8 mouse cellular contexts compared by ENCODE assay signal in the genomic region with DNA sequence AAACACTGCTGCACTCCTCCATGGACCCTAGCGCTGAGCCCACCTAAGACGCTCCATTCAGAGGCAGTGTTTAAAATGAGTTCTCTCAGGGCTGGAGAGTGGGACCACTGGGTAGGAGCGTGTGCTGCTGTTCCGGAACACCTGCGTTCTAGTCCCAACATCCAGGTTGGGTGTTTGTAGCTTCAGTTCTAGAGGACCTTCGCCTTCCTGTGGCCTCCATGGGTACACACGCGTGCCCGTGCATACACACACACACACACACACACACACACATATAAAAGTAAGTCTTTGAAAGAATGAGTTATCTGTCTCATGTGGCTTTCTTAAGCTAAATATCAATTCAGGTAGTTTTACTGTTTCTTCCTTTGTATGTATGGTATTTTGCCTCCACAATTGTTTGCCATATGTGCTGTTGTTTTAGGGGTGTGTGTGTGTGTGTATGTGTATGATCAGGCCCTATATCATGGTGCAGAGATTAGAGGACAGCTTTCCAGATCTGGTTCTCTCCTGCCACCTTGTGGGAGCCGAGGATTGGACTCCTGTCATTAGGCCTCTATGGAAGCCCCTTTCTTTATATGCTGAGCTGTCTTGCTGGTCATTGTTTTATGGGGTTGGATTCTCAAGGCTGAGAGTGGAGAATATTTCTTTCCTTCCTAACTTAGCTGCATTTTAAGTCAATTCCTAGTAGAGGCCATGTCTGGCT. TPM values are rescaled to one million over a fixed set of nuclear protein-coding genes. Genes with fewer than 3 reads are reported as not detected.
DNase-seq lines count a peak whose midpoint lies in the region; ATAC-seq and TF ChIP-seq lines count a peak whose summit lies in the region.

No protein-coding gene starts in this region.

- no peak overlapping the region for H3K9ac ChIP-seq in hindbrain, embryonic 13.5 days
- no peak overlapping the region for H3K9ac ChIP-seq in midbrain, embryonic 14.5 days (replicated peaks; ENCODE audit: low read length)

- no peak for TF ChIP-seq POLR2A in embryonic fibroblast, embryonic 13.5 days (IDR thresholded peaks at IDR 0.05; ENCODE audit: low read depth, low read length)

- peak; percentile 95 for ATAC-seq in hindbrain, embryonic 13.5 days (ENCODE audit: low FRiP score)
- ATAC-seq in midbrain, embryonic 14.5 days (ENCODE audit: low FRiP score, low TSS enrichment), result peak; percentile 85

- H3K4me3 ChIP-seq in embryonic fibroblast, embryonic 13.5 days (ENCODE audit: insufficient read depth, low read length), result no peak overlapping the region
- H3K4me3 ChIP-seq in hindbrain, embryonic 13.5 days, result no peak overlapping the region
- no peak overlapping the region for H3K4me3 ChIP-seq in midbrain, embryonic 14.5 days (replicated peaks; ENCODE audit: low read depth, low read length)

- 90% methylated on average over 10 of the region's 10 CpGs for WGBS in hindbrain, embryonic 13.5 days
- WGBS in midbrain, embryonic 14.5 days, result 84% methylated on average over 10 of the region's 10 CpGs

- TF ChIP-seq CTCF in embryonic fibroblast, embryonic 13.5 days (IDR thresholded peaks at IDR 0.05; ENCODE audit: borderline replicate concordance, insufficient read depth, low read length), result 0 out of 2 replicates have a peak, but pooled peaks have one; percentile 5

- no peaks in the 10 kb centered on the region for H3K27me3 ChIP-seq in hindbrain, embryonic 13.5 days
- no peaks in the 10 kb centered on the region for H3K27me3 ChIP-seq in midbrain, embryonic 14.5 days (ENCODE audit: control insufficient read depth, insufficient read depth, low read length)

- DNase-seq in left cerebral cortex, adult 18-20 months (ENCODE audit: low spot score in 2 of 2), result peak; percentile 49 to 63
- no peak for DNase-seq in left cerebral cortex, adult 11 months (ENCODE audit: low spot score)
- DNase-seq in adrenal gland, adult 18-20 months (ENCODE audit: low spot score in 2 of 2), result peak; percentile 16 to 33
- DNase-seq in layer of hippocampus, postnatal 25 days (ENCODE audit: extremely low spot score in 1 of 2, low spot score in 1 of 2), result peak; percentile 34 to 73
- peak; percentile 89 for DNase-seq in midbrain, embryonic 14.5 days
- peak; percentile 27 to 69 for DNase-seq in thymus, postnatal 10 days (ENCODE audit: low spot score in 2 of 2)

- no peak overlapping the region for H3K27ac ChIP-seq in embryonic fibroblast, embryonic 13.5 days (ENCODE audit: insufficient read depth, low read length)
- no peak overlapping the region for H3K27ac ChIP-seq in hindbrain, embryonic 13.5 days
- no peak overlapping the region for H3K27ac ChIP-seq in midbrain, embryonic 14.5 days (replicated peaks; ENCODE audit: low read depth, low read length)

- no peaks in the 10 kb centered on the region for H3K9me3 ChIP-seq in hindbrain, embryonic 13.5 days
- H3K9me3 ChIP-seq in midbrain, embryonic 14.5 days (ENCODE audit: control insufficient read depth, low read length), result no peaks in the 10 kb centered on the region

- no peaks in the 10 kb centered on the region for H3K36me3 ChIP-seq in hindbrain, embryonic 13.5 days
- H3K36me3 ChIP-seq in midbrain, embryonic 14.5 days (ENCODE audit: control insufficient read depth, insufficient read depth, low read length), result no peaks in the 10 kb centered on the region

- H3K4me2 ChIP-seq in hindbrain, embryonic 13.5 days, result no peak overlapping the region
- H3K4me2 ChIP-seq in midbrain, embryonic 14.5 days (ENCODE audit: low read length), result no peak overlapping the region

- H3K4me1 ChIP-seq in embryonic fibroblast, embryonic 13.5 days (ENCODE audit: control insufficient read depth, insufficient read depth, low read length), result no peaks in the 10 kb centered on the region
- no peaks in the 10 kb centered on the region; the same call in 1 of the 2 replicates for H3K4me1 ChIP-seq in hindbrain, embryonic 13.5 days (replicated peaks)
- no peaks in the 10 kb centered on the region for H3K4me1 ChIP-seq in midbrain, embryonic 14.5 days (ENCODE audit: control insufficient read depth, insufficient read depth, low read length)

RNA-seq across cellular contexts. Expression of a gene that starts 49.0 kb away (rescaled TPM):
- 10 to 100 TPM; 11.8 to 14.7 TPM for total RNA-seq in left cerebral cortex, adult 18-20 months (2021)
- 1 to 10 TPM; 3.0 to 6.1 TPM for total RNA-seq in adrenal gland, adult 18-20 months (2021)
- polyA plus RNA-seq in embryonic fibroblast, embryonic 13.5 days (2011; ENCODE audit: insufficient read length, low read depth, missing spikeins), result 6.4 and 8.3 TPM in 2 replicates
- 5.1 and 6.7 TPM in 2 replicates for polyA plus RNA-seq in hindbrain, embryonic 13.5 days (2015; fragmentation: Nextera tagmentation; extraction: Ambion mirVana)
- 10 to 100 TPM in 1 of 2 experiments, 1 to 10 TPM in 1; 5.9 to 10.2 TPM for total RNA-seq in layer of hippocampus, postnatal 25 days (2021)
- 8.0 and 9.0 TPM in 2 replicates for polyA plus RNA-seq in midbrain, embryonic 14.5 days (2014; fragmentation: Nextera tagmentation; extraction: Ambion mirVana)
